8 mouse cellular contexts compared by ENCODE assay signal in the genomic region with DNA sequence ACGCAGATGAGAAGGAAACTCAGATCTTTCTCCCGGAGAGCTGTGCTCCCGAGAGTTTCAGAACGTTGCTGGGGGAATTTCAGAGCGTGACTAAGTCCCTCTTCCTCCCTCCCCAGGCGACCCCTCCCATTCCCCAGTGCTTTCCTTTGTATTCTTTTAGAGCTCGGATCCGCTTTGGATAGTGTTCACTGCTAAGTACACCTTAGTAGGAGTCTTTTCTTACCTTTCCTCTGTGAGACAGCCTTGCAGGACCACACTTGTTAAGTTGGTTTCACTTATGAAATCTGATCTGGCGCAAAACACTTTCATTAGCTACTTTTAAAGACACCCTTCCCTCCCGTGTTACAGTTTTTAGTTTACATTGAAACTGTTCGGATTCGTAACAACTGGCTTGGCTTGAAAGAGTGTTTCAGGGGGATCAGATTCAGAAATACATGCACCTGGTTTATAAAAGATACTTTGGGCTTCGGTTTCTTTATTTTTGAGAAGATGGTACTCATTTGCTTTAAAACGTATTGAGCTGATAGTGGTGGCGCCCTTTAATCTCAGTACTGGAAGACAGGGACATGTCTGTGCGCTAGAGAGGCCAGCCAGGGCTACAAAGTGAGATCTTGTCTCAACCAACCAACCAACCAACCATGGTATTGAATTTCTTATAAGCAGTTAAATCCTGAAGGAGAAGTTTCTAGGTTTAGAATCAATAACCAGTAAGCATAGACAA. TPM values are rescaled to one million over a fixed set of nuclear protein-coding genes. Genes with fewer than 3 reads are reported as not detected.
DNase-seq lines count a peak whose midpoint lies in the region; ATAC-seq and TF ChIP-seq lines count a peak whose summit lies in the region.

No protein-coding gene starts in this region.

- no peaks in the 10 kb centered on the region for H3K27me3 ChIP-seq in testis, adult 2 months (ENCODE audit: control insufficient read depth, insufficient read depth, low read length)
- H3K27me3 ChIP-seq in intestine, postnatal 0 days (replicated peaks; ENCODE audit: control insufficient read depth, insufficient read depth, low read length), result 0 out of 2 replicates have a peak, but pooled peaks cover 4% of the 10 kb centered on the region
- 0 out of 2 replicates have a peak, but pooled peaks cover 5% of the 10 kb centered on the region for H3K27me3 ChIP-seq in neural tube, embryonic 13.5 days

- peak; percentile 7 for DNase-seq in embryo, embryonic 10 days (ENCODE audit: low spot score)
- no peak for DNase-seq in embryo, embryonic 11 days
- DNase-seq in testis, postnatal 10 days (ENCODE audit: low spot score), result no peak
- no peak for DNase-seq in adrenal gland, postnatal 10 days
- DNase-seq in layer of hippocampus, adult 18-20 months (ENCODE audit: low spot score in 2 of 2), result no peak

- peaks cover 8% of the 10 kb centered on the region; the same call in 1 of the 2 replicates for H3K4me1 ChIP-seq in testis, adult 2 months (ENCODE audit: control insufficient read depth, insufficient read depth, low read length)
- H3K4me1 ChIP-seq in intestine, postnatal 0 days (replicated peaks; ENCODE audit: control insufficient read depth, insufficient read depth, low read length), result 0 out of 2 replicates have a peak, but pooled peaks cover 2% of the 10 kb centered on the region
- peaks cover 8% of the 10 kb centered on the region for H3K4me1 ChIP-seq in neural tube, embryonic 13.5 days (replicated peaks)

- peak overlapping the region; percentile 90 for H3K4me3 ChIP-seq in testis, adult 2 months (ENCODE audit: control insufficient read depth, low read depth, low read length)
- H3K4me3 ChIP-seq in intestine, postnatal 0 days (ENCODE audit: low read depth, low read length), result peak overlapping the region; percentile 88
- H3K4me3 ChIP-seq in neural tube, embryonic 13.5 days, result peak overlapping the region; percentile 87

- peak; percentile 24 for ATAC-seq in intestine, postnatal 0 days
- peak; percentile 59 for ATAC-seq in neural tube, embryonic 13.5 days (ENCODE audit: low read depth)

- 12% methylated on average over 16 of the region's 16 CpGs for WGBS in intestine, postnatal 0 days
- 23% methylated on average over 16 of the region's 16 CpGs for WGBS in neural tube, embryonic 13.5 days

- no peak for TF ChIP-seq CTCF in testis, adult 2 months (IDR thresholded peaks at IDR 0.05; ENCODE audit: control insufficient read depth, insufficient read depth, insufficient replicate concordance, low read depth, low read length)
- no peak for TF ChIP-seq CTCF in intestine, postnatal 0 days (IDR thresholded peaks at IDR 0.05; ENCODE audit: low read depth)

- no peaks in the 10 kb centered on the region for H3K36me3 ChIP-seq in testis, adult 2 months (ENCODE audit: control insufficient read depth, insufficient read depth, low read length)
- H3K36me3 ChIP-seq in intestine, postnatal 0 days (ENCODE audit: control insufficient read depth, insufficient read depth), result peaks cover 18% of the 10 kb centered on the region
- peaks cover 26% of the 10 kb centered on the region for H3K36me3 ChIP-seq in neural tube, embryonic 13.5 days

- peak overlapping the region; percentile 97 for H3K4me2 ChIP-seq in intestine, postnatal 0 days (replicated peaks; ENCODE audit: low read depth)
- peak overlapping the region; percentile 66 for H3K4me2 ChIP-seq in neural tube, embryonic 13.5 days

- H3K9me3 ChIP-seq in intestine, postnatal 0 days (ENCODE audit: control insufficient read depth), result no peaks in the 10 kb centered on the region
- H3K9me3 ChIP-seq in neural tube, embryonic 13.5 days, result no peaks in the 10 kb centered on the region

- no peak overlapping the region for H3K27ac ChIP-seq in testis, adult 2 months (ENCODE audit: control insufficient read depth, insufficient read depth, low read depth, low read length)
- H3K27ac ChIP-seq in intestine, postnatal 0 days (ENCODE audit: low read depth, low read length), result peak overlapping the region; percentile 52; the same call in 1 of the 2 replicates
- peak overlapping the region; percentile 77; the same call in 1 of the 2 replicates for H3K27ac ChIP-seq in neural tube, embryonic 13.5 days (replicated peaks)

- no peak for TF ChIP-seq POLR2A in testis, adult 2 months (IDR thresholded peaks at IDR 0.05; ENCODE audit: control insufficient read depth, low read depth, low read length)

- H3K9ac ChIP-seq in intestine, postnatal 0 days (ENCODE audit: low read depth, low read length), result peak overlapping the region; percentile 65
- H3K9ac ChIP-seq in neural tube, embryonic 13.5 days, result peak overlapping the region; percentile 87

RNA-seq across cellular contexts. Expression of a gene that starts 0.7 kb away (rescaled TPM):
- polyA plus RNA-seq in testis, adult 2 months (2012; rRNA removed), result 6.5 and 7.8 TPM in 2 replicates
- 61.6 and 69.9 TPM in 2 replicates for polyA plus RNA-seq in intestine, postnatal 0 days (2015; fragmentation: Nextera tagmentation; extraction: Ambion mirVana)
- 43.8 and 47.0 TPM in 2 replicates for polyA plus RNA-seq in neural tube, embryonic 13.5 days (2015; fragmentation: Nextera tagmentation; extraction: Ambion mirVana)
- 10 to 100 TPM; 58.7 to 62.8 TPM for total RNA-seq in adrenal gland, postnatal 10 days (2021)
- 10 to 100 TPM; 38.0 to 43.9 TPM for total RNA-seq in layer of hippocampus, adult 18-20 months (2021)
